Mouse (Mus musculus) bone marrow, adult 2 months (tissue): ENCODE data around the gene Lrrc29.

ENCODE experiments used
- CTCF ChIP-seq: fragments of 200-500 bp; IDR thresholded peaks from 2 replicates; pipeline ENCODE4 v1.5.1; 2011; ENCODE audit warnings: low read length, control low read depth; ENCODE audit not compliant: control insufficient read depth, insufficient read depth
- POLR2A ChIP-seq: fragments of 200-500 bp; IDR thresholded peaks from 2 replicates; pipeline ENCODE4 v1.6.1; 2011; ENCODE audit warnings: low read depth, mild to moderate bottlenecking, control low read depth, low read length, borderline replicate concordance; ENCODE audit not compliant: control insufficient read depth

DNA sequence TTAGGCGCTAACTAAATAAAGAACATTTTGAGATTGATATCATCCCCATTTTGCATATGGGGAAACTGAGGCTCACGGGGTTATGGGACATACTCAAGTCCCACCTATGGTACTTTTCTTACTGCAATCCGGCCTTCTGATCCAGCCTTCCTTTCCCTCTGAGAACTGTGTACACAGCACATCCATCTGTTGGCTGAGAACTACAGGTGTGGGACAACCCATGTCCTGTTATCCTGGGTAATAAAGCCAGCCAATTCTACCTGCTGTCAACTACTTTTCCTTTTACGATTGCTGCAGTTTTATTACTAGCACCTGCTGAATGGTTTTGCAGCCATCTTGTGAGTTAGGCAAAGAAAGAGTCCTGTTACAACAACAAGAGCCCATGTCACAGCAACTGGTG lies 28.5 kb upstream of the Lrrc29 start:
- TF ChIP-seq CTCF, result no peak
- no peak for TF ChIP-seq POLR2A
